Mouse (Mus musculus) neural tube, embryonic 11.5 days (tissue): Measurements from ENCODE around the gene Vegfa. TPM values are rescaled to one million over a fixed set of nuclear protein-coding genes. Genes with fewer than 3 reads are reported as not detected.
"Not testable (repeated sequence)": the region's sequence is repeated elsewhere in the genome, so short reads cannot be mapped to it uniquely, and the experiment has no call there.

Source experiments
- ATAC-seq: fragments of 200-750 bp; cut with Nextera tagmentation; 2 replicates; pipeline ENCODE4 v1.8.0; 2017; ENCODE audit warnings: moderate number of reproducible peaks, mild to moderate bottlenecking, moderate TSS enrichment, moderate library complexity; ENCODE audit not compliant: insufficient read depth, low FRiP score, low TSS enrichment
- DNase-seq: peaks from one replicate; pipeline ENCODE4 v3.0.0-alpha.2; 2015; ENCODE audit warnings: low spot score
- H3K27ac ChIP-seq: fragments of 300-500 bp; sonication (generic); 2 replicates; pipeline ENCODE4 v1.5.1; 2014; ENCODE audit warnings: low read depth, mild to moderate bottlenecking, low read length
- H3K27me3 ChIP-seq: fragments of 300-500 bp; sonication (generic); 2 replicates; pipeline ENCODE4 v1.6.1; 2014; ENCODE audit warnings: mild to moderate bottlenecking, low read length, mixed read lengths; ENCODE audit not compliant: control insufficient read depth, insufficient read depth
- H3K36me3 ChIP-seq: fragments of 300-500 bp; sonication (generic); 2 replicates; pipeline ENCODE4 v1.6.1; 2014; ENCODE audit warnings: mild to moderate bottlenecking, low read length, moderate library complexity, mixed read lengths; ENCODE audit not compliant: control insufficient read depth, insufficient read depth
- H3K4me1 ChIP-seq: fragments of 300-500 bp; sonication (generic); 2 replicates; pipeline ENCODE4 v1.6.1; 2014; ENCODE audit warnings: low read length, mixed read lengths; ENCODE audit not compliant: control insufficient read depth, insufficient read depth
- H3K4me2 ChIP-seq: fragments of 300-500 bp; sonication (generic); 2 replicates; pipeline ENCODE4 v1.6.1; 2014; ENCODE audit warnings: low read depth, mild to moderate bottlenecking, moderate library complexity
- H3K4me3 ChIP-seq: fragments of 300-500 bp; sonication (generic); 2 replicates; pipeline ENCODE4 v1.5.1; 2014; ENCODE audit warnings: low read depth, low read length
- H3K9ac ChIP-seq: fragments of 300-500 bp; sonication (generic); 2 replicates; pipeline ENCODE4 v1.6.1; 2014; ENCODE audit warnings: mild to moderate bottlenecking, low read length
- H3K9me3 ChIP-seq: fragments of 300-500 bp; sonication (generic); 2 replicates; pipeline ENCODE4 v1.6.1; 2016; ENCODE audit warnings: low read length; ENCODE audit not compliant: control insufficient read depth
- WGBS: fragments of 180-500 bp; shearing (Covaris S2); extraction: QIAGEN DNeasy Blood & Tissue Kit; methylation state at CpG from one replicate; pipeline ENCODE4 v1.1.7; 2014; 5-methylcytosine and 5-hydroxymethylcytosine counted together
- polyA plus RNA-seq: library from polyadenylated mRNA; unstranded; fragments of >200 nt; fragmentation: Nextera tagmentation; extraction: Ambion mirVana; gene quantifications from 2 replicates; pipeline ENCODE4 v1.2.1, GENCODE M21; 2014

Gene Vegfa
- polyA plus RNA-seq, 1 experiment from 2014 or later, result 3.4 TPM

DNA sequence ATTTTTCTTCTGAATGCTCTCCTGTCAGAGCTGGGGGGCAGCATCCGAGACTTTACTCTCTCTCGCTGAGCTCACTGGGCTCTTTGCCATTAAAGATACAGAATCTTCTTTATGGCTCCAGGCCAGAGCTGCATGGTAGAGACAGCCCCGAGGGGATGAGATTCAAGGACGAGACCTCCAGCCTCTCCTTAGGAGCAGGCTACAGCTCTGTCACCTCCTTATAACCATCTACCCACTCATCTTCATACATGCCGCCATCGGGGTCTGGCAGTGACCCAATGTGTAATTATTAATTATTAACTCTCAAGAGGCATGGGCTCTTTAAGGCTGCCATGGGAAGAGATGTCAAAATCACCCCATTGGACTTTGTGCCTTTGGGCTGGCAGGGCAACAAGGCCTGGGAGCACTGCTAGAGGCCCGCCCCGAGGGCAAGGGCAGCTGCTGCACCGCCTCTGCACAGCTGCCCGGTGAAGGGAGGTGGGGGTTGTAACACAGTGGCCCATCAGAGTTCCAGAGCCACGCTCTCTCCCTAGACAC is 37.8 kb downstream of the Vegfa start:
- H3K4me1 ChIP-seq, result no peaks in the 10 kb centered on the region
- no peak for DNase-seq
- H3K9ac ChIP-seq, result no peak overlapping the region
- H3K9me3 ChIP-seq, result no peaks in the 10 kb centered on the region
- 88% methylated on average over 10 of the region's 11 CpGs for WGBS
- no peak overlapping the region for H3K4me3 ChIP-seq
- H3K27ac ChIP-seq, result no peak overlapping the region
- no peaks in the 10 kb centered on the region for H3K27me3 ChIP-seq
- H3K36me3 ChIP-seq, result no peaks in the 10 kb centered on the region
- H3K4me2 ChIP-seq, result no peak overlapping the region
- ATAC-seq, result no peak

DNA sequence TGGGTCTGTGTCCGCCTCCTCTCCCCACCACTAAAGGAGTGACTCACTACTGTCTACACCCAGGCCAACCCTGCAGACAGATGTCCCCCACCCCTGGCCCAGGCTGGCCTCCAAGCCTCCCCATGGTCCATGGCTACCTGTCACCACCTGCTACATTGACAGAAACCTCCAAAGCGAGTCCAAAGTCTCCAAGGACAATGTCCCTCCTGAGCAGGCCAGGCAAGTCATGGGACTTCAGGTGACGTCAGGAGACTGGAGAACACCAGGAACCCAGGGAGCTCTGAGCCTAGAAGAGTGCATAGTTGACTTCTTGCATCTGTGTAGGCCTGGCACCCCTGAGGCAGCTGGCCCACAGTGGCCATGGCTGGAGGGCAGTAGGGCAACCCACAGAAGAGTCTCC is 45.3 kb downstream of the Vegfa start:
- WGBS, result 90% methylated on average over 3 of the region's 3 CpGs
- Histone ChIP-seq H3K4me1 (no peaks in the 10 kb centered on the region), H3K36me3 (no peaks in the 10 kb centered on the region), H3K27ac (no peak overlapping the region), H3K9ac (no peak overlapping the region), H3K4me2 (no peak overlapping the region), H3K27me3 (no peaks in the 10 kb centered on the region), H3K9me3 (no peaks in the 10 kb centered on the region), H3K4me3 (no peak overlapping the region)
- DNase-seq, result no peak
- ATAC-seq, result no peak

DNA sequence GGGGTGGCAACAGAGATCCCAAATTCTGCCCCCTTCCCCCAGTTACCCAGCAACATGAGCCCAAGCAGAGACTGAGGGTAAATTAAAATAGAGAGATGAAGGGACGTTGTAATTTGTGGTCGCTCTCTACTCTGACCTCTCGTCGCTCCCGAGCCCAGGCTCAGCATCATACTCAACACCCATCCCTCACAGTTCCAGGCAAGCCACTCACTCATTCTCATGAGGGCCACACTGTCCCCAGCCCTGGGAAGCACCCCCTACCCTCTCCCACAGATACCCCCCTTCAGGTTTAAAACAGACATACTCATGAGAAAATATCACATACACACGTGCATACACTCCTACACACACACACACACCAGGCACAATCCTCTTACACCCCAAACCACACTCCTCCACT is 45.8 kb downstream of the Vegfa start:
- 77% methylated on average over 6 of the region's 6 CpGs for WGBS
- no peaks in the 10 kb centered on the region for H3K4me1 ChIP-seq
- H3K4me3 ChIP-seq, result no peak overlapping the region
- H3K27ac ChIP-seq, result no peak overlapping the region
- no peak overlapping the region for H3K9ac ChIP-seq
- no peaks in the 10 kb centered on the region for H3K36me3 ChIP-seq
- DNase-seq (no peak), ATAC-seq (no peak)
- H3K9me3 ChIP-seq, result no peaks in the 10 kb centered on the region
- no peaks in the 10 kb centered on the region for H3K27me3 ChIP-seq
- no peak overlapping the region for H3K4me2 ChIP-seq

DNA sequence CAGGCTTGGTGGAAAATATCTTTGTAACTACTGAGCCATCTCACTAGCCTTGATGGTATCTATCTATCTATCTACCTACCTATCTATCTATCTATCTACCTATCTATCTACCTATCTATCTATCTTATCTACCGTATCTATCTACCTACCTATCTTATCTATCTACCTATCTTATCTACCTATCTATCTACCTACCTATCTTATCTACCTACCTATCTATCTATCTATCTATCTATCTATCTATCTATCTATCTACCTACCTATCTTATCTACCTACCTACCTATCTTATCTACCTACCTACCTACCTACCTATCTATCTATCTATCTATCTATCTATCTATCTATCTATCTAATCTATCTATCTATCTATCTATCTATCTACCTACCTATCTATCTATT is 49.0 kb downstream of the Vegfa start:
- H3K27ac ChIP-seq, H3K4me1 ChIP-seq, H3K4me2 ChIP-seq, H3K4me3 ChIP-seq, H3K27me3 ChIP-seq, H3K36me3 ChIP-seq, H3K9ac ChIP-seq, DNase-seq, H3K9me3 ChIP-seq, ATAC-seq: not testable (repeated sequence)
- WGBS, result 94% methylated on average over 1 of the region's 1 CpGs

DNA sequence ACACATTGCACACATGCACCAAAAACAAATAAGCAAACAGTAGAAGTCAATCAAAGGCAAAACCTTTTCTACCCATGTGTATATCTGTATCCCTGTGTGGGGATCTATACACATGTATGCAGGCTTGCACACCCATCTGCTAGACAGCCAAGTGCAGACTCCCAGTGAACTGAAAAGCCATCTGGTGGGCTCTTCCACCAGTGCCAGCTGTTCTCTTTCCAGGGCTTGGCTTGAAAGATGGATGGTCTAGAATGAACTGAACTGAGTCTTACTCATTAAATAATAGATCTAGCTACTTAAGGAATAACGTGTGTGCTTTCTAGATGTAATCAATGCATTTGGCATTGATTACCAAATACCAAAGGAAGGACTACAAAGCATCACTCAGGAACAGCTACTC is 50.3 kb downstream of the Vegfa start:
- 71% methylated on average over 1 of the region's 1 CpGs for WGBS
- no peak for ATAC-seq

DNA sequence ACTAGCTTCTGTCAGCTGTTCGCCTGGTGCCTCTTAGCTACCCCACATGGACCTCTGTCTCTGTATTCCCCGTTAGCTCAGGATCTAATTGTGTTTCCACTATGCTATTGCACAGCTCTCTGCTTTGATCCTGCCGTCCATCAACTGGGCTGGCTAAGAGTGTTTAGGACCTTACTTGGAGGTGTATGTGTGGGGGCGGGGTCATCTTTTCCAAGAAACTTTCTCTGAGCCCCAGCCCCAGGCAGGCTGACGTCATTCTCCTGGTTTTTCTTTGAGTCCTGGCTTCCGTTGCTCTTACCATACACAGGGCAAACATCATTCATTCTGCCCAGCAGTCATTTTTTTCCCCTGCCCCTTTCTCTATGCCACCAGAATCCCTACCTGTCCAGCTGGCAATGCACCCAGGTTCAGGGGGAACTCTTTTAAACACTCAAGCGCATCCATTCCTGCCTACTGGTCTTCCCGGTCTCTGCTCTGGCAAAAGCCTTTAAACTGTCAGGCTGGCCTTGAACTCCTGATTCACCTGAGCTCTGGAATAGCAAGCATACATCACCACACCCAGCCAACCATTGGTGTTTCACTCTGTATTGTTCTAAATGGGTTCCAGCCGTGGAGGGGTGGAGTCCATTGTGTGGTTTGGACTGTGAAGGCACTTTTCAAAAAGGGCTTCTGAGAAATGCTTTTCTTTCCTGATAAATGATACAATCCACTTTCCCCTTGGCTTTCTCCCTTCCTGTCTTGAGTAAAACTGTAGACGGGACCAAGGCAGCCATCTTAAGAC is 53.0 kb downstream of the Vegfa start:
- Histone ChIP-seq H3K4me2 (no peak overlapping the region), H3K27ac (no peak overlapping the region), H3K27me3 (no peaks in the 10 kb centered on the region), H3K9me3 (no peaks in the 10 kb centered on the region), H3K4me3 (no peak overlapping the region), H3K4me1 (no peaks in the 10 kb centered on the region), H3K9ac (no peak overlapping the region), H3K36me3 (no peaks in the 10 kb centered on the region)
- DNase-seq (no peak), ATAC-seq (no peak)
- WGBS, result 74% methylated on average over 10 of the region's 10 CpGs

More for the DNA sequence above, 50.3 kb downstream of the Vegfa start:
- H3K4me2 ChIP-seq, result no peak overlapping the region
- H3K9ac ChIP-seq, result no peak overlapping the region
- H3K36me3 ChIP-seq, result no peaks in the 10 kb centered on the region
- no peaks in the 10 kb centered on the region for H3K27me3 ChIP-seq
- no peak overlapping the region for H3K4me3 ChIP-seq
- no peaks in the 10 kb centered on the region for H3K9me3 ChIP-seq
- H3K27ac ChIP-seq, result no peak overlapping the region
- DNase-seq, result no peak
- H3K4me1 ChIP-seq, result no peaks in the 10 kb centered on the region

DNA sequence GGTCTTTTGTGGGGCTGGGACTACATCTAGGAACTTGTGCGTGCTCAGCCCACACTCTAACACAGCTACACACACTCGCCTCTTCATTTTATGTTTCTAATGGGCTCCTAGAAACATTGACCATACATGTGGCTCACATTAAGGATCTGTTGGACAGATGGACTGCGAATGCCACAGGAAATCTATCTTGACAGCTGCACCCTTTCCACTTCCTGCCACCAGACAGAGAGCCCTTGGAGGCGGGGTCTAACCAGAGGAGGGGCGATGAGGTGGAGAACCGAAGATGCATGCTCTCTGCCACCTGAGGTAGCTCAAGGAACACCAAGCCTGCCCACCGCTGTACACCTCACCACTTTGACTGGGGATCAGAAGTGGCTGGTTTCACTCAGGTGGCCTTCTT is 57.7 kb downstream of the Vegfa start:
- Histone ChIP-seq H3K9me3 (no peaks in the 10 kb centered on the region), H3K4me1 (no peaks in the 10 kb centered on the region), H3K4me3 (no peak overlapping the region), H3K27me3 (no peaks in the 10 kb centered on the region), H3K9ac (no peak overlapping the region), H3K27ac (no peak overlapping the region), H3K4me2 (no peak overlapping the region), H3K36me3 (no peaks in the 10 kb centered on the region)
- DNase-seq (no peak), ATAC-seq (no peak)
- WGBS, result 62% methylated on average over 7 of the region's 7 CpGs

DNA sequence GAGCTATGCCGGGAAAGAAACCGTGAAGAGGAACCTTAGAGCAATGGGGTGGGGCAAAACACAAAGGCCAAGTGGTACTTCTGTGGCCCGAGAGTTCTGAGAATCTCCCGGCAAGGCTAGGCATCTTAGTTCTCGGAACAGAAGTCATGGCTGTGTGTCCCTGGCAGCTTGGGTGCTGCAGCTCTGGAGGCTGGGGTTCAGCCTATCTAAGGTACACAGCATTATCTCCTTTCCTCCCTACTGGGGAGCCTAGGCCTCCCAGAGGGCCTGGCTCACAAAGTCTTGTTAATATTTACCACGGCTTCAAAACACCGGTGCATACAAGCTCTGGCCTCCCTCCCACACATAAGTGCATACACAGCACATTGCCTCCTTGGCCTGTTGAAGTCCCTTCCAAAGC is 59.0 kb downstream of the Vegfa start:
- Histone ChIP-seq H3K9me3 (no peaks in the 10 kb centered on the region), H3K4me3 (no peak overlapping the region), H3K4me2 (no peak overlapping the region), H3K36me3 (no peaks in the 10 kb centered on the region), H3K27me3 (no peaks in the 10 kb centered on the region), H3K27ac (no peak overlapping the region), H3K9ac (no peak overlapping the region), H3K4me1 (no peaks in the 10 kb centered on the region)
- 87% methylated on average over 7 of the region's 7 CpGs for WGBS
- ATAC-seq (no peak), DNase-seq (no peak)

DNA sequence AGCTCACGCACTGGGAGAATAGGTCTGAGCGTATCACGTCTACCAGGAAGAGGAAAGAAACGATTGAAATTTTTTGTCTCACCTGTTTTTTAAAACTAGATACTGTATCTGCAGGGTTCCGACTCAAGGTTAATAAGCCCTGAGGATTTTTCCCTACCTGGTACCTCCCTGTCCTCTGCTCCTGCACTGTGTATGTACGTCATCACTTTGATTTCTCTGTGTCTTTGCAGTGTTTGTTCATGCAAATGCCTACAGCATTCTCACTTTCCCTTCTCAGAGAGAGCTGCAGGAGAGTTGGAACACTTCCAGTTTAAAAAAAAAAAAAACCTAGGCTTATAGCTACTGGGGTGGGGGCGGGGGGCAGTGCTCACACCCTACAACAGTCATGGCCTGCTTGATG is 59.8 kb downstream of the Vegfa start:
- Histone ChIP-seq H3K4me2 (no peak overlapping the region), H3K9me3 (no peaks in the 10 kb centered on the region), H3K4me3 (no peak overlapping the region), H3K36me3 (no peaks in the 10 kb centered on the region), H3K27me3 (no peaks in the 10 kb centered on the region), H3K9ac (no peak overlapping the region), H3K4me1 (no peaks in the 10 kb centered on the region), H3K27ac (no peak overlapping the region)
- ATAC-seq, result no peak
- WGBS, result 90% methylated on average over 7 of the region's 7 CpGs
- DNase-seq, result no peak
